Mouse (Mus musculus) erythroblast, embryonic 14.5 days (primary cell): ENCODE results near the gene Anks1b. TPM values are rescaled to one million over a fixed set of nuclear protein-coding genes. Genes with fewer than 3 reads are reported as not detected.

Experiments
- H3K27me3 ChIP-seq: 2 replicates; pipeline ENCODE4 v1.6.1; 2012; ENCODE audit warnings: inconsistent platforms; ENCODE audit not compliant: control insufficient read depth
- H3K36me3 ChIP-seq: 2 replicates; pipeline ENCODE4 v1.6.1; 2012; ENCODE audit warnings: mild to moderate bottlenecking, inconsistent platforms; ENCODE audit not compliant: control insufficient read depth
- H3K4me1 ChIP-seq: 2 replicates; pipeline ENCODE4 v1.6.1; 2012; ENCODE audit warnings: inconsistent platforms; ENCODE audit not compliant: control insufficient read depth
- H3K4me3 ChIP-seq: replicated peaks from 2 replicates; pipeline ENCODE3; 2012; ENCODE audit warnings: moderate library complexity, mild to moderate bottlenecking, inconsistent platforms
- H3K9me3 ChIP-seq: 2 replicates; pipeline ENCODE4 v1.6.1; 2012; ENCODE audit warnings: low read length, inconsistent platforms, mixed read lengths; ENCODE audit not compliant: control insufficient read depth
- GATA1 ChIP-seq: IDR thresholded peaks from 2 replicates; pipeline ENCODE4 v1.6.1; 2012; ENCODE audit warnings: low read length, inconsistent platforms, mixed read lengths
- TAL1 ChIP-seq: IDR thresholded peaks from 3 replicates; pipeline ENCODE4 v1.6.1; 2012; ENCODE audit warnings: low read length, inconsistent platforms, mixed read lengths
- polyA plus RNA-seq: library from polyadenylated mRNA; stranded (reverse); fragments of >175 nt; gene quantifications from 2 replicates; pipeline ENCODE4 v1.2.3, GENCODE M21; 2012

Gene Anks1b
- polyA plus RNA-seq, 1 experiment, result not detected

DNA sequence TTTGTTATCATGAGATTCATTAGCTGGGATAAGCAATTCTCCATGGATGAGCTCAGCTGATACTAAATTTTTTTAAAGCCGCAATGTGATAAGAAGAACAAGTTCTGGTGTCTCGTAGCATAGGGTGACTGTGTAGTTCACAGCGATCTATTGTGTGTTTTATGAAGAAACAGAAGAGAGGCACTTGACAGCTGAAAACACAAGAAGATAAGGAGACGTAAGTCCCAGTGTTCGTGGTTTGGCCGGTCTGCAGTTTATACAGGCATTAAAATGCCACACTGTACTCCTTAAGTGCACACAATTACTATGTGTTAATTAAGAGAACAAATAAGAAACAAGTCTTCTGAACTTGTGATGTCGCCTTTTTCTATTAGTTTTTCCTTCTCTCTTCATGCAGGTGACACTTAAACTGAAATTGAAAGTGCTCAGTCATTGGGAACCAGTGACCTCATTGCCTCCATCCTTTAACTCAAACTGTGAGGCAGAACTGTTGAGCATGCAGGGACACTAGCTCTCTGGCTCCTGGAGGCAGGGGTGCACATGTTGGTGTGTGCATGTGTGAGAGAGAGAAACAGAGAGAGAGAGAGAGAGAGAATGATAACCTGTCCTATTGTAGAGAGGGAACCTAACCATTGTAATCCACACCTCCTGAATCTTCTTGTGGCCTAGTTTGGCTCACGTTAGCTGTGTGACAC, 935.5 kb downstream of the Anks1b start:
- no peaks in the 10 kb centered on the region for H3K27me3 ChIP-seq
- no peak overlapping the region for H3K4me3 ChIP-seq
- TF ChIP-seq GATA1 (no peak), TAL1 (no peak)
- no peaks in the 10 kb centered on the region for H3K36me3 ChIP-seq
- H3K4me1 ChIP-seq, result no peaks in the 10 kb centered on the region
- peaks cover 4% of the 10 kb centered on the region for H3K9me3 ChIP-seq

DNA sequence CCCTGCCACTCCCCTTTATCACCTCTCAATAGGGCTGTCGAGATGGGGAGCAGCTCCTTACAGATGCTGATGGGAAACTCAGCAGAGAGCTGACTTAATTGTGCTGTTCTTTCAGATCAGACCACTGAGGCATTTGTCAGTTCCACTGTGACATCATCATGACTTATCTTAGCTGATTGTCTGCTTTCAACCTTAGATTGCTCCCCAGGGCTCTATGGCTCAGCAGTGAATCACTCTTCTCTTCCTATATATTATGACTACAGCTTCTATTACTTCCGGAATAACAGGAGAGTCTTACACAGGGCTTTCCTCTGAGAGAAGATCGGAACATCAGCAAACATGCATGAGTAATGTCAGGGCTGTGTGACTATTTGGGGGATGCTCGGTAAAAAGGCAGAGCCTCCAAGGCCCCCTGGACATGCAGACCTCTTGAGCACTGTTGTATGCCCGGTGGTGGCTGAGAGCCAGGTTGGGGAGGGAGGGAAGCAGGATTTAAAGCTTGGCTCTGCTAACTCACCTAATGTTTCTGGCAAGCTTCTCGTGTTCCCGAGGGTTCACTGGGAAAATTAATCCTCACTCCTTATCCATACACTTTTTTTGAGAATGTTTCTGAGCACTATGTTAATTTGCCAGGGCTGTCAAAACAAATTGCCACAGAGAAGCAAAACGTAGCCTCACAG, 936.7 kb downstream of the Anks1b start:
- H3K9me3 ChIP-seq, result peaks cover 4% of the 10 kb centered on the region
- H3K27me3 ChIP-seq, result no peaks in the 10 kb centered on the region
- H3K4me1 ChIP-seq, result no peaks in the 10 kb centered on the region
- no peak overlapping the region for H3K4me3 ChIP-seq
- TF ChIP-seq GATA1 (no peak), TAL1 (no peak)
- no peaks in the 10 kb centered on the region for H3K36me3 ChIP-seq

DNA sequence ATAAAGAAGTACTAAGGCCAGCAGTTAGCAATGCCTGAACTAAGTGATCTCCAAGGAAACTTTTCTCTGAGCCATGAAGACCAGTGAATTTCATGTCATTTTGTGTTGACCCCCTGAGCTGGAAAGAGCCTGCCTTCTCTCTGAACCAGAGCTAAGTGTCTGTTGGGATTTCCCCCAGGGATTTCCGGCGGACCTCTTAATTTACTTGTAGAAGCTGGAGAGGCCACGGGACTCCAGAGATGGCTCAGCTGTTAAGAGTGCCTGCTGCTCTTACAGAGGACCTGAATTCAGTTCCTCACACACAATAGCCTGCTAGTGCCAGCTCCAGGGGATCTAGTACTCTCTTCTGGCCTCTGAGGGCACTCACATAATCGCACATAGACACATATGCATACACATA, 938.1 kb downstream of the Anks1b start:
- Histone ChIP-seq H3K27me3 (no peaks in the 10 kb centered on the region), H3K4me1 (no peaks in the 10 kb centered on the region), H3K4me3 (no peak overlapping the region), H3K36me3 (no peaks in the 10 kb centered on the region), H3K9me3 (peaks cover 4% of the 10 kb centered on the region)
- TF ChIP-seq TAL1 (no peak), GATA1 (no peak)

DNA sequence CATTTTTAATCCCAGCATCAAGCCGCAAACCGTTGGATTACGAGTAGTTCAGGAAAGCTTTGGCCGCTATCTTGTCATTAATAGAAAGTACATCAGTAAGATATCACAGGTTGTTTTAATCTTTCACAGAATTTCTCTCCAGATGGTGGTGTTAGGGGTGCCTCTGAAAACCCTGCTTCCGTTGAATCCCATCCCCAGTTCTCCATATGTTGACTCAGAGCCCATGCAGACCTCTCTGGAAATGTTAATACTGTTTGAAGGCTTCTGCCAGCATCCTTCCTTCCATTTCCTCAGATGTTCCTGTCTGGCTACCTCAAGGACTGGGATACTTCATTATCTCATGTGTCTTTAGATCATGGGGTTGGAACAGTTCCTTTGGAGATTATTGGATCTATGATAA, 940.0 kb downstream of the Anks1b start:
- H3K4me3 ChIP-seq, result no peak overlapping the region
- H3K36me3 ChIP-seq, result no peaks in the 10 kb centered on the region
- no peaks in the 10 kb centered on the region for H3K4me1 ChIP-seq
- TF ChIP-seq GATA1 (no peak), TAL1 (no peak)
- H3K9me3 ChIP-seq, result peaks cover 4% of the 10 kb centered on the region
- no peaks in the 10 kb centered on the region for H3K27me3 ChIP-seq

DNA sequence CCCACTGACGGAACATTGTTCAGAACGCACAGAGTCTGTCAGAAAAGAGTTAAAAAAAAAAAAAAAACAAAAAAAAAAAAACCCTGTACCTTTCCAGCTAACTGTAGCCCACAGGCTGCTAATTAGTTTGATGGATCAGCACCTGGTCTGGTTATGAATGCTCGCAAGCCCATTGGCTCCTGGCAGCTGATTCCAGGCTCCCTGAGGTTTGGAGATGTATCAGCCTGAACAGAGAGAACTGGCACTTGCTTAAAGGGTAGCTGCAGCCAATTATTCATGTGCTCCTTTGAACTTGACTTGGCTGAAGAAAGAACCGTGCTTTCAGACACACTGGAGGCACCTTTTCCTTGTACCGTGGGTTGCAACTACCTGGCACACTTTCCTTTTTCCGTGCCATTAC, 941.1 kb downstream of the Anks1b start:
- TF ChIP-seq TAL1 (no peak), GATA1 (no peak)
- Histone ChIP-seq H3K4me1 (no peaks in the 10 kb centered on the region), H3K36me3 (no peaks in the 10 kb centered on the region), H3K9me3 (peaks cover 4% of the 10 kb centered on the region), H3K27me3 (no peaks in the 10 kb centered on the region), H3K4me3 (no peak overlapping the region)

DNA sequence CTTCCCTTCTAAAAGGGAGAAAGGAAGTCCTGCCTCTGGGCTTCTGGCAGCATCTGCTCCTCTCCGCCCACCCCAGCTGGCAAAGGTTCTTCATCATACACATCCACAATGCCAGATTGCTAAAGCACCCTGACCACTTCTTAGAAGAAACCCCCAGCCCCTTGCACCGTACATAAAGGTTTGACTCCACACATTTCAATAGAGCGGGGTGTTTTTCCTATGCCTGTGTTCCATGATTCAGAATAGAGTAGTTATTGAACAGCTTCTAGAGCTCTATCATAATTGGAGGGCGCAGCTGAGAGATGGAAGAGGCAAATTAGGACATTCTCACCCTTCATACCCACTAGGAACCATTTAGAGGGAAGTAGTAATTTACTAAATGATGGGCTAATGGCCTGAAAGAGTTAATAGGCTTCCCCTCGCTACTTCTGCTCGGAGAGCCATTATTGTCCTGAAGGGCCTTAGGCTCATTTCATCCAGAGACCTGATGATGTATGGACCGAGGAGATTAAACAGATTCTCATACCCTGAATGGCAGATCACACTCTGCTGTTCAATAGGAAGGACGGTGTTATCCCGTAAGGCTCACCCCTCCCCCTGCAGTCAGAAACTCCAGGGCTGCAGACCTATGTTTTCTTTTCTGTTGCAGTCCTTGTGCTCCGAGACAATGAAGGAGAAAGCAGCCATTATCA, 945.1 kb downstream of the Anks1b start:
- H3K4me1 ChIP-seq, result no peaks in the 10 kb centered on the region
- H3K4me3 ChIP-seq, result no peak overlapping the region
- no peaks in the 10 kb centered on the region for H3K27me3 ChIP-seq
- H3K9me3 ChIP-seq, result no peaks in the 10 kb centered on the region
- TF ChIP-seq TAL1 (no peak), GATA1 (no peak)
- no peaks in the 10 kb centered on the region for H3K36me3 ChIP-seq

DNA sequence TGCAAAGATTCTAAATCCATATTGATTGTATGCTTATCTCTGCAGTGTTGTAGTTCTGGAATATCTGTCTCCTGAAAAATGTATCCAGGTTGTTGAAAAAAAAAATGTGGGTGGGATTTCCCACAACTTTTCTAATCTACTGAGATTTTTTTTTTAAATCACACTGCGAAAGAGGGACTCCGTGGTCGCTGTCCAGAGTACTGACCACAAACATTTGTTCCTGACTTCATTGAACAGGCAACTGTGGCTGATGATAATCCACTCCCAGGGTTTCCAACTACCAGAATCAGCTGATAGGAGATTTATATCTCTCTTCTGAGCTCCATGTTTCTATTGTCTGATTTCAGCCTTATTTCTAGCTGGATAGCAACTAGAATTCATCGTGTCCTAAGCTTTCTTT, 950.1 kb downstream of the Anks1b start:
- H3K4me1 ChIP-seq, result no peaks in the 10 kb centered on the region
- H3K9me3 ChIP-seq, result no peaks in the 10 kb centered on the region
- TF ChIP-seq GATA1, result no peak
- H3K27me3 ChIP-seq, result peaks cover 9% of the 10 kb centered on the region
- H3K4me3 ChIP-seq, result no peak overlapping the region
- H3K36me3 ChIP-seq, result no peaks in the 10 kb centered on the region

DNA sequence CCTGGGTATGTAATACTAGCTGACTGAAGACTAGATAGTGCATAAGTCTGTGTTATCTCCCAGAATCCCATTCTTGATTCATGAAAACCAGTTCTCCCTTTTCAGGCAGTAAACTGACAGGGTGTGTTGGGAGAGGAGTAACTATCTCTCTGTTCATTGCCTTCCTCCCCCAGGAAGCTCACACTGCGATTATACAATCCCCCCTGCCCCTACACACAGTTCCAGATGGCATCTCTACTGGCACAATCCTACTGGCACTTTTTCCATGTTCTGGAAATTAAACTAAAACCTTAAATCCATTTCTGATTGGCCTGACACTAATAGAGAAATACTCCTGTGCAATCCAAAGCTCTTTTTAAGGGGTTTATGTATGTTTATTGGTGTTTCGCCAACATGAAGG, 951.4 kb downstream of the Anks1b start:
- TF ChIP-seq GATA1 (no peak), TAL1 (no peak)
- Histone ChIP-seq H3K36me3 (no peaks in the 10 kb centered on the region), H3K27me3 (peaks cover 22% of the 10 kb centered on the region), H3K4me1 (no peaks in the 10 kb centered on the region), H3K9me3 (no peaks in the 10 kb centered on the region), H3K4me3 (no peak overlapping the region)

DNA sequence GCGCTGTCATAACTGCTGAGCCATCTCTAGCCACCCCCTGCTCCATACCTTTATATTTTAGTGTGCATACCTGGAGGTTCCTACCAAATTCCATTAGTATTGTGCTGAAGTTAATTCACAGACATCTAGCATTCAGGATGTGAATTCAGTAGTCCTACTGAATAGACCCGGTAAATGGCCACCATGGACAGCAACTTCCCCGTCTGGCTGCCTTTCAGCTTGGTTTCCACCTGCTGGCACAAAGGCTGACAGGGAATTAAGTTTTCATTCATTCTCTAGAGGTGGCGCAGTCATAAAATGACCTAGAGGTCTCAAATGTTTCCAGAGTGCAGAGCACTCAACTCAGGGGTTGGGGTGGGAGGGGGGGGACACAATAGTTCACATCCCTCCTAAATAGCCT, 953.6 kb downstream of the Anks1b start:
- H3K36me3 ChIP-seq, result no peaks in the 10 kb centered on the region
- H3K4me3 ChIP-seq, result no peak overlapping the region
- no peaks in the 10 kb centered on the region for H3K9me3 ChIP-seq
- H3K27me3 ChIP-seq, result peaks cover 44% of the 10 kb centered on the region
- no peak for TF ChIP-seq GATA1
- no peak for TF ChIP-seq TAL1
- no peaks in the 10 kb centered on the region for H3K4me1 ChIP-seq
